Mouse (Mus musculus) olfactory bulb, adult 2 months (tissue): ENCODE data around the gene Ocm.

Source experiments
- CTCF ChIP-seq: fragments of 200-500 bp; IDR thresholded peaks from 2 replicates; pipeline ENCODE4 v1.5.1; 2012; ENCODE audit warnings: low read depth, mild to moderate bottlenecking, low read length, moderate library complexity; ENCODE audit not compliant: insufficient read depth
- POLR2A ChIP-seq: fragments of 200-500 bp; IDR thresholded peaks from 2 replicates; pipeline ENCODE4 v1.6.1; 2012; ENCODE audit warnings: mild to moderate bottlenecking, low read depth, low read length, moderate library complexity; ENCODE audit not compliant: insufficient read depth

- TF ChIP-seq CTCF (no peak), POLR2A (no peak)
These were observed 27.0 kb upstream of the Ocm start for GRCm38 (mm10) chr5:144053450-144053849.
